ENCODE assay signal across 8 mouse cellular contexts in genomic region chr4:129034706-129035660, GRCm38 (mm10). TPM values are rescaled to one million over a fixed set of nuclear protein-coding genes. Genes with fewer than 3 reads are reported as not detected.
DNase-seq lines count a peak whose midpoint lies in the region; ATAC-seq lines count a peak whose summit lies in the region.

No protein-coding gene starts in this region.

- no peak overlapping the region for H3K4me3 ChIP-seq in kidney, embryonic 15.5 days (replicated peaks)
- H3K4me3 ChIP-seq in forebrain, embryonic 16.5 days (replicated peaks; ENCODE audit: low read length), result no peak overlapping the region

- peaks cover 32% of the 10 kb centered on the region for H3K4me1 ChIP-seq in kidney, embryonic 15.5 days
- H3K4me1 ChIP-seq in forebrain, embryonic 16.5 days (replicated peaks; ENCODE audit: control insufficient read depth, insufficient read depth, low read length), result peaks cover 4% of the 10 kb centered on the region

- 38% methylated on average over 13 of the region's 13 CpGs for WGBS in kidney, embryonic 15.5 days
- 51% methylated on average over 13 of the region's 13 CpGs for WGBS in forebrain, embryonic 16.5 days

- no peaks in the 10 kb centered on the region for H3K36me3 ChIP-seq in kidney, embryonic 15.5 days
- no peaks in the 10 kb centered on the region for H3K36me3 ChIP-seq in forebrain, embryonic 16.5 days (ENCODE audit: control insufficient read depth, insufficient read depth)

- intact Hi-C loops in gastrocnemius, postnatal 14 days (cut with DNase I; ENCODE audit: low total_unique reads), result no loop called here

- H3K27me3 ChIP-seq in kidney, embryonic 15.5 days, result no peaks in the 10 kb centered on the region
- no peaks in the 10 kb centered on the region for H3K27me3 ChIP-seq in forebrain, embryonic 16.5 days (replicated peaks; ENCODE audit: control insufficient read depth, insufficient read depth, low read length)

- H3K27ac ChIP-seq in kidney, embryonic 15.5 days, result peak overlapping the region; percentile 11
- H3K27ac ChIP-seq in forebrain, embryonic 16.5 days (ENCODE audit: low read length), result no peak overlapping the region

- ATAC-seq in kidney, embryonic 15.5 days (replicated peaks; ENCODE audit: low FRiP score), result no peak
- peak; percentile 57; the same call in 1 of the 2 replicates for ATAC-seq in megakaryocyte-erythroid progenitor cell, adult 5-6 weeks (replicated peaks; ENCODE audit: low FRiP score, low TSS enrichment, poor library complexity, severe bottlenecking)
- ATAC-seq in erythroid progenitor cell, adult 5-6 weeks (replicated peaks; ENCODE audit: low FRiP score, poor library complexity, severe bottlenecking), result no peak
- ATAC-seq in forebrain, embryonic 16.5 days, result no peak

- H3K9me3 ChIP-seq in kidney, embryonic 15.5 days (replicated peaks), result no peaks in the 10 kb centered on the region
- H3K9me3 ChIP-seq in forebrain, embryonic 16.5 days (ENCODE audit: control insufficient read depth, low read length), result no peaks in the 10 kb centered on the region

- no peak overlapping the region for H3K4me2 ChIP-seq in kidney, embryonic 15.5 days
- no peak overlapping the region for H3K4me2 ChIP-seq in forebrain, embryonic 16.5 days (ENCODE audit: low read length)

- DNase-seq in CD8-positive naive resting alpha-beta T cell, adult 2 months (ENCODE audit: low read depth in 2 of 2, low spot score in 2 of 2), result peak; percentile 61 to 63
- peak; percentile 92 for DNase-seq in adrenal gland, adult 2 months
- peak; percentile 79 for DNase-seq in gastrocnemius, postnatal 14 days
- peak; percentile 47 for DNase-seq in thymus, postnatal 25 days

- H3K9ac ChIP-seq in kidney, embryonic 15.5 days, result no peak overlapping the region
- no peak overlapping the region for H3K9ac ChIP-seq in forebrain, embryonic 16.5 days (replicated peaks; ENCODE audit: low read depth, low read length)

RNA-seq across cellular contexts. Expression of gene Rnf19b, which starts 23.1 kb away (rescaled TPM):
- total RNA-seq in adrenal gland, adult 2 months (2021), result 10 to 100 TPM; 33.4 to 39.6 TPM
- polyA plus RNA-seq in adrenal gland, adult 2 months (2012; rRNA removed), result 69.1 and 74.7 TPM in 2 replicates
- total RNA-seq in gastrocnemius, postnatal 14 days (2021), result 10 to 100 TPM; 13.6 to 15.5 TPM
- 7.1 TPM in 2 replicates for polyA plus RNA-seq in kidney, embryonic 15.5 days (2015; fragmentation: Nextera tagmentation; extraction: Ambion mirVana)
- total RNA-seq in megakaryocyte-erythroid progenitor cell, adult 5-6 weeks (2014; fragmentation: Nextera tagmentation), result 12.1 and 15.0 TPM in 2 replicates
- total RNA-seq in megakaryocyte-erythroid progenitor cell, adult 5-6 weeks (2017), result 26.7 and 28.3 TPM in 2 replicates
- 5.4 and 5.9 TPM in 2 replicates for total RNA-seq in erythroid progenitor cell, adult 5-6 weeks (2015; ENCODE audit: low replicate concordance)
- total RNA-seq in erythroid progenitor cell, adult 5-6 weeks (2017; ENCODE audit: low replicate concordance), result 15.3 and 22.7 TPM in 2 replicates
- polyA plus RNA-seq in forebrain, embryonic 16.5 days (2015; fragmentation: Nextera tagmentation; extraction: Ambion mirVana), result 21.0 and 26.5 TPM in 2 replicates

RNA-seq across cellular contexts. Expression of gene Ak2, which starts 43.2 kb away (rescaled TPM):
- total RNA-seq in adrenal gland, adult 2 months (2021), result 100 to 1,000 TPM; 111 to 154 TPM
- 42.0 and 51.8 TPM in 2 replicates for polyA plus RNA-seq in adrenal gland, adult 2 months (2012; rRNA removed)
- 10 to 100 TPM; 43.4 to 46.2 TPM for total RNA-seq in gastrocnemius, postnatal 14 days (2021)
- 224 and 231 TPM in 2 replicates for polyA plus RNA-seq in kidney, embryonic 15.5 days (2015; fragmentation: Nextera tagmentation; extraction: Ambion mirVana)
- 192 and 206 TPM in 2 replicates for total RNA-seq in megakaryocyte-erythroid progenitor cell, adult 5-6 weeks (2014; fragmentation: Nextera tagmentation)
- 179 and 181 TPM in 2 replicates for total RNA-seq in megakaryocyte-erythroid progenitor cell, adult 5-6 weeks (2017)
- 29.2 and 36.9 TPM in 2 replicates for total RNA-seq in erythroid progenitor cell, adult 5-6 weeks (2015; ENCODE audit: low replicate concordance)
- 25.0 and 34.1 TPM in 2 replicates for total RNA-seq in erythroid progenitor cell, adult 5-6 weeks (2017; ENCODE audit: low replicate concordance)
- polyA plus RNA-seq in forebrain, embryonic 16.5 days (2015; fragmentation: Nextera tagmentation; extraction: Ambion mirVana), result 96.9 and 103 TPM in 2 replicates
